20 mouse cellular contexts compared by ENCODE assay signal in the genomic region with DNA sequence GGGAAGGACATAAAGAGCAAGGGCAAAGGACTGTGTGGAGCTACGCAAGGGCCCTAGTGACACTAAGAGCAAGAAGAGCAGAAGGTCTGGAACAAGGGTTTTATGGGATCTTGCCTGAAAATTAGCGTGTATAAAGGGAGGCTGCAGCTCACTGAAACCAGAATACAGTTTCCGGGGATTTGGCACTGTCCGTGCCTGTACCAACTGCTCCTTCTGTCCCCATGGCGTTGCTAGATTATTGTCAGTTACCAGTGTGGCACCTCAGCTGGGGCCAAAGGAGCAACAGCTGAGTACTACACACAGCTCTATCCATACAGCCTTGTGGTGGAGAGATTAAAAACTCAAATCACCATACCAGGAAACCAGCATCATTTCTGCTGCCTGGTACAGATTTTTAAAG. TPM values are rescaled to one million over a fixed set of nuclear protein-coding genes. Genes with fewer than 3 reads are reported as not detected.
DNase-seq lines count a peak whose midpoint lies in the region; ATAC-seq and TF ChIP-seq lines count a peak whose summit lies in the region.
"Had no signal": no experiment of that assay in that cellular context is flagged by ENCODE, and none has a peak within 500 bp of the region (broad histone marks: within the 10 kb centered on the region; RNA-seq: fewer than 3 reads in every experiment).

No protein-coding gene starts in this region.

- peaks cover 7% of the 10 kb centered on the region for H3K4me1 ChIP-seq in midbrain, embryonic 16.5 days (ENCODE audit: control insufficient read depth, insufficient read depth, low read length)
- H3K4me1 ChIP-seq: embryonic facial prominence, embryonic 12.5 days; limb, embryonic 13.5 days had no signal

- H3K9me3 ChIP-seq in midbrain, embryonic 16.5 days (replicated peaks; ENCODE audit: control insufficient read depth, low read length, poor library complexity, severe bottlenecking) = no peaks in the 10 kb centered on the region
- H3K9me3 ChIP-seq: embryonic facial prominence, embryonic 12.5 days; forebrain, embryonic 12.5 days; hindbrain, embryonic 15.5 days; limb, embryonic 13.5 days; liver, embryonic 12.5 days had no signal

- no peak overlapping the region for H3K9ac ChIP-seq in midbrain, embryonic 16.5 days (ENCODE audit: low read depth, low read length)
- H3K9ac ChIP-seq: embryonic facial prominence, embryonic 12.5 days; forebrain, embryonic 12.5 days; hindbrain, embryonic 15.5 days; limb, embryonic 13.5 days; liver, embryonic 12.5 days had no signal

- H3K27ac ChIP-seq in left cerebral cortex, adult 2 months = no peak overlapping the region
- H3K27ac ChIP-seq in midbrain, embryonic 16.5 days (ENCODE audit: low read length) = no peak overlapping the region
- H3K27ac ChIP-seq: embryonic facial prominence, embryonic 12.5 days; forebrain, embryonic 12.5 days; gastrocnemius, adult 2 months; hindbrain, embryonic 15.5 days; limb, embryonic 13.5 days; liver, embryonic 12.5 days had no signal

- H3K36me3 ChIP-seq in midbrain, embryonic 16.5 days (ENCODE audit: control insufficient read depth, insufficient read depth, low read length) = no peaks in the 10 kb centered on the region
- H3K36me3 ChIP-seq: embryonic facial prominence, embryonic 12.5 days; forebrain, embryonic 12.5 days; hindbrain, embryonic 15.5 days; limb, embryonic 13.5 days; liver, embryonic 12.5 days had no signal

- no peak for TF ChIP-seq CTCF in left cerebral cortex, adult 2 months (IDR thresholded peaks at IDR 0.05)

- H3K4me2 ChIP-seq in midbrain, embryonic 16.5 days (ENCODE audit: low read length) = no peak overlapping the region
- H3K4me2 ChIP-seq: embryonic facial prominence, embryonic 12.5 days; forebrain, embryonic 12.5 days; hindbrain, embryonic 15.5 days; limb, embryonic 13.5 days; liver, embryonic 12.5 days had no signal

- 89% methylated on average over 5 of the region's 5 CpGs for WGBS in midbrain, embryonic 16.5 days

- H3K27me3 ChIP-seq in midbrain, embryonic 16.5 days (ENCODE audit: control insufficient read depth, insufficient read depth, low read depth, low read length) = no peaks in the 10 kb centered on the region
- H3K27me3 ChIP-seq: embryonic facial prominence, embryonic 12.5 days; forebrain, embryonic 12.5 days; hindbrain, embryonic 15.5 days; limb, embryonic 13.5 days; liver, embryonic 12.5 days had no signal

- intact Hi-C loops in left cerebral cortex, postnatal 4 days (cut with DNase I) = no loop called here
- intact Hi-C loops in left cerebral cortex, adult 2 months (cut with DNase I) = no loop called here

- no peak for ATAC-seq in midbrain, embryonic 16.5 days
- ATAC-seq: liver, embryonic 12.5 days had no signal

- peak; percentile 15 for DNase-seq in left cerebral cortex, postnatal 4 days
- DNase-seq in left cerebral cortex, adult 2 months (ENCODE audit: extremely low spot score in 1 of 2, low spot score in 2 of 2) = no peak
- DNase-seq in brain, adult 2 months (ENCODE audit: low read depth, low spot score) = peak; percentile 49
- DNase-seq in cerebellum, adult 11-12 months = peak; percentile 33
- DNase-seq in cerebellum, postnatal 10 days = peak; percentile 51 to 52
- no peak for DNase-seq in thymus, postnatal 4 days
- DNase-seq: adrenal gland, adult 2 months; gastrocnemius, adult 2 months; kidney, adult 2 months; layer of hippocampus, postnatal 36 days; midbrain, embryonic 14.5 days; right cerebral cortex, adult 18-20 months; right cerebral cortex, postnatal 4 days; thymus, postnatal 14 days had no signal

- H3K4me3 ChIP-seq in left cerebral cortex, adult 2 months = no peak overlapping the region
- no peak overlapping the region for H3K4me3 ChIP-seq in midbrain, embryonic 16.5 days (ENCODE audit: low read depth, low read length)
- H3K4me3 ChIP-seq: embryonic facial prominence, embryonic 12.5 days; forebrain, embryonic 12.5 days; gastrocnemius, adult 2 months; hindbrain, embryonic 15.5 days; limb, embryonic 13.5 days; liver, embryonic 12.5 days had no signal

RNA-seq across cellular contexts. Expression of gene Epb41l5, which starts 1.6 kb away (rescaled TPM):
- total RNA-seq in left cerebral cortex, postnatal 4 days (2021) = 10 to 100 TPM; 10.5 to 11.5 TPM
- 1 to 10 TPM; 5.8 to 6.8 TPM for total RNA-seq in left cerebral cortex, adult 2 months (2021)
- 21.1 and 21.6 TPM in 2 replicates for polyA plus RNA-seq in midbrain, embryonic 16.5 days (2015; fragmentation: Nextera tagmentation; extraction: Ambion mirVana)

Comparison
In these comparisons a context has a peak if more than half of its experiments do, and no peak if none do; other contexts are left out.
1. DNase-seq: peak in left cerebral cortex, postnatal 4 days (single experiment), brain, adult 2 months (single experiment), cerebellum, adult 11-12 months (single experiment) and cerebellum, postnatal 10 days (2 of 2); none in left cerebral cortex, adult 2 months (0 of 2) and thymus, postnatal 4 days (single experiment).